Mouse (Mus musculus) heart, postnatal 0 days (tissue): ENCODE results near the gene Hivep3.

ENCODE experiments used
- CTCF ChIP-seq: IDR thresholded peaks from 2 replicates; pipeline ENCODE4 v1.5.1; 2016; ENCODE audit warnings: antibody characterized with exemption, control low read depth, low read depth
- EP300 ChIP-seq: IDR thresholded peaks from 2 replicates; pipeline ENCODE4 v1.6.1; 2016; ENCODE audit warnings: antibody characterized with exemption, low read depth

DNA sequence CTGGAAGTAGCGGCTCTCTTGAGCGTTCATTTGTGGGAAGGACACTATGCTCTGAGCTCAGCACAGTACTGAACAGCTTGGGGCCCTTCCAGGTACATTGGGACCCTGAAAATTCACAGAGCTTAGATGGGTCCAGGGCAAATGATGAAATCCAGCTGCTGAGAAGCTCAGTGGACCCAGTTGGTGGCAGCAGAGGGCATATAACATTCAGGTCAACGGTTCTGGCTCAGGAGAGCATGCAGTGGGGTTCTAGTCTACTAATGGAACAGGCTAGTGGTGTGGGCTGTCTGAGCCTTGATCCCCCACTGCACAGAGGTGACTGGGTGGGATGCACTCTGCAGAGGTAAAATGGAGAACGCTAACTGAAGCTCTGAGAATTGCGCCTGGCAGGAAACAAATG is 228.5 kb downstream of the Hivep3 start:
- TF ChIP-seq CTCF (peak; percentile 38), EP300 (no peak)
